32 mouse cellular contexts compared by ENCODE assay signal in the genomic region with DNA sequence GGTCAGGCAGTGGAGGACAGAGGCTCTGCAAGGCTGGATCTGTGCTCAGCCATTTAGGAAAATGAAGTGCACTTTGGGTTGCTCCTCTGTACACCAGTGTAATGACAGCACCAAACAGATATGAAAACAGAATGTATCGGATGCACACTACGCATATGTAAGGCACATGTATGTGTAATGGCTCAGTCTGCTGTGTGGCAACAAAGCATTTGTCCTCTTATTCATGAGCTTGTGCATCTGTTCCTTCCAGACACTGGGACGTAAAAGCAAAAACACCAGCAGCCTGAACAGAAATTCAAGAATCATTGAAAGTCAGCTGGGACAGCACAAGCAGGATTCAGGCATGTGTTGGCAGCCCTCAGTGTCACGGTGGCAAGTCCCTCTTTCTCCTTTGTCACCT.
"Had no signal": no experiment of that assay in that cellular context is flagged by ENCODE, and none has a peak within 500 bp of the region (broad histone marks: within the 10 kb centered on the region; RNA-seq: fewer than 3 reads in every experiment).

No protein-coding gene starts in this region.

- H3K27me3 ChIP-seq: limb, embryonic 12.5 days; limb, embryonic 13.5 days; limb, embryonic 15.5 days; liver, embryonic 12.5 days; liver, embryonic 13.5 days; liver, embryonic 15.5 days; lung, embryonic 15.5 days; megakaryocyte, embryonic 14.5 days; midbrain, embryonic 12.5 days; midbrain, embryonic 13.5 days; midbrain, embryonic 15.5 days; neural tube, embryonic 12.5 days had no signal

- H3K36me3 ChIP-seq: limb, embryonic 10.5 days; limb, embryonic 12.5 days; limb, embryonic 13.5 days; limb, embryonic 15.5 days; liver, embryonic 12.5 days; liver, embryonic 13.5 days; liver, embryonic 15.5 days; lung, embryonic 15.5 days; midbrain, embryonic 10.5 days; midbrain, embryonic 12.5 days; midbrain, embryonic 13.5 days; midbrain, embryonic 15.5 days; neural tube, embryonic 12.5 days had no signal

- H3K4me1 ChIP-seq: limb, embryonic 10.5 days; limb, embryonic 12.5 days; limb, embryonic 13.5 days; limb, embryonic 15.5 days; liver, embryonic 12.5 days; liver, embryonic 13.5 days; liver, embryonic 15.5 days; lung, embryonic 15.5 days; megakaryocyte, embryonic 14.5 days; midbrain, embryonic 10.5 days; midbrain, embryonic 12.5 days; midbrain, embryonic 13.5 days; midbrain, embryonic 15.5 days; neural tube, embryonic 12.5 days had no signal

- H3K9me3 ChIP-seq: limb, embryonic 10.5 days; limb, embryonic 12.5 days; limb, embryonic 13.5 days; limb, embryonic 15.5 days; liver, embryonic 13.5 days; liver, embryonic 15.5 days; lung, embryonic 15.5 days; midbrain, embryonic 10.5 days; midbrain, embryonic 12.5 days; midbrain, embryonic 13.5 days; midbrain, embryonic 15.5 days; neural tube, embryonic 12.5 days had no signal

- ATAC-seq: liver, embryonic 12.5 days; liver, postnatal 0 days; lung, postnatal 0 days; midbrain, embryonic 13.5 days; midbrain, embryonic 15.5 days; midbrain, embryonic 16.5 days had no signal

- H3K27ac ChIP-seq: limb, embryonic 10.5 days; limb, embryonic 12.5 days; limb, embryonic 13.5 days; limb, embryonic 15.5 days; liver, embryonic 12.5 days; liver, embryonic 13.5 days; liver, embryonic 14.5 days; liver, embryonic 15.5 days; lung, embryonic 15.5 days; macrophage; midbrain, embryonic 10.5 days; midbrain, embryonic 12.5 days; midbrain, embryonic 13.5 days; midbrain, embryonic 15.5 days; neural tube, embryonic 12.5 days had no signal

- H3K4me3 ChIP-seq: limb, embryonic 10.5 days; limb, embryonic 12.5 days; limb, embryonic 13.5 days; limb, embryonic 15.5 days; liver, embryonic 12.5 days; liver, embryonic 13.5 days; liver, embryonic 15.5 days; lung, embryonic 15.5 days; megakaryocyte, embryonic 14.5 days; midbrain, embryonic 10.5 days; midbrain, embryonic 12.5 days; midbrain, embryonic 13.5 days; midbrain, embryonic 15.5 days; myocyte; neural tube, embryonic 12.5 days had no signal

- DNase-seq: left cerebral cortex, postnatal 4 days; liver; liver, embryonic 13.5 days; liver, postnatal 0 days; lung, adult 18-20 months; lung, adult 2 months; lung, embryonic 14.5 days; lung, postnatal 10 days; lung, postnatal 14 days; lung, postnatal 36 days; lung, postnatal 4 days; midbrain, embryonic 14.5 days had no signal

- H3K4me2 ChIP-seq: limb, embryonic 12.5 days; limb, embryonic 13.5 days; limb, embryonic 15.5 days; liver, embryonic 11.5 days; liver, embryonic 12.5 days; liver, embryonic 13.5 days; liver, embryonic 15.5 days; lung, embryonic 14.5 days; lung, embryonic 15.5 days; midbrain, embryonic 11.5 days; midbrain, embryonic 12.5 days; midbrain, embryonic 13.5 days; midbrain, embryonic 15.5 days; neural tube, embryonic 12.5 days had no signal

- H3K9ac ChIP-seq: limb, embryonic 12.5 days; limb, embryonic 13.5 days; limb, embryonic 15.5 days; liver, embryonic 12.5 days; liver, embryonic 13.5 days; liver, embryonic 14.5 days; liver, embryonic 15.5 days; liver, postnatal 0 days; lung, embryonic 14.5 days; lung, embryonic 15.5 days; midbrain, embryonic 12.5 days; midbrain, embryonic 13.5 days; midbrain, embryonic 15.5 days; neural tube, embryonic 12.5 days had no signal
